Mouse (Mus musculus): Measurements from ENCODE around the gene Wscd2.

- TF ChIP-seq CTCF (IDR thresholded peaks at IDR 0.05; ENCODE audit: low read depth) (no peak), EP300 (IDR thresholded peaks at IDR 0.05; ENCODE audit: low read depth) (no peak)
These were observed 6.8 kb downstream of the Wscd2 start for GRCm38 (mm10) chr5:113496926-113497325.
